Mouse (Mus musculus) CH12.LX (cell line): ENCODE results near the gene Hras. TPM values are rescaled to one million over a fixed set of nuclear protein-coding genes. Genes with fewer than 3 reads are reported as not detected.
A peak's percentile ranks its signal among the peaks of the same experiment; 100 is the strongest.

Experiments used
- DNase-seq: peaks from one replicate; pipeline ENCODE4 v3.0.0-alpha.2; 2013; ENCODE audit errors: extremely low read depth
- H3K27ac ChIP-seq: 2 replicates; pipeline ENCODE4 v1.5.1; 2012; ENCODE audit warnings: low read depth, mild to moderate bottlenecking, control low read depth, moderate library complexity; ENCODE audit not compliant: insufficient read depth
- H3K27me3 ChIP-seq: replicated peaks from 2 replicates; pipeline ENCODE3; 2012; ENCODE audit warnings: inconsistent platforms
- H3K36me3 ChIP-seq, 2 experiments: replicated peaks in 1 of 2; 2 replicates each; pipeline versions ENCODE3 to v1.6.1; 2012; ENCODE audit warnings: inconsistent platforms in 1 of 2, low read length in 1 of 2, mild to moderate bottlenecking in 1 of 2, mixed read lengths in 1 of 2, moderate library complexity in 1 of 2; ENCODE audit not compliant: control insufficient read depth in 1 of 2, insufficient read depth in 1 of 2
- H3K4me1 ChIP-seq, 2 experiments: 2 replicates each; pipeline ENCODE4 v1.6.1; 2012; ENCODE audit warnings: inconsistent platforms in 1 of 2, moderate library complexity in 1 of 2; ENCODE audit not compliant: insufficient read depth in 2 of 2, control insufficient read depth in 1 of 2
- H3K4me2 ChIP-seq: 2 replicates; pipeline ENCODE4 v1.6.1; 2012; ENCODE audit warnings: low read depth, mild to moderate bottlenecking, control low read depth; ENCODE audit not compliant: poor library complexity, insufficient read depth, severe bottlenecking
- H3K4me3 ChIP-seq, 3 experiments: fragments of 150-350 bp in 1 of 3; sonication (generic) in 1 of 3; replicated peaks in 1 of 3; 2 replicates each; pipeline versions ENCODE3 to v1.5.1; 2011 to 2012; ENCODE audit warnings: low read depth in 2 of 3, low read length in 2 of 3, mild to moderate bottlenecking in 2 of 3, moderate library complexity in 2 of 3, control low read depth in 1 of 3, improper control_type of control experiment in 1 of 3, inconsistent platforms in 1 of 3, mixed read lengths in 1 of 3; ENCODE audit not compliant: poor library complexity in 1 of 3
- H3K79me2 ChIP-seq: replicated peaks from 2 replicates; pipeline ENCODE4 v1.6.1; 2012; ENCODE audit warnings: mild to moderate bottlenecking, moderate library complexity; ENCODE audit not compliant: control insufficient read depth, poor library complexity, insufficient read depth, severe bottlenecking; ENCODE audit errors: extremely low read depth
- H3K9ac ChIP-seq: 2 replicates; pipeline ENCODE4 v1.6.1; 2012; ENCODE audit warnings: low read depth, mild to moderate bottlenecking, control low read depth, moderate library complexity; ENCODE audit not compliant: insufficient read depth
- H3K9me3 ChIP-seq: replicated peaks from 2 replicates; pipeline ENCODE3; 2012; ENCODE audit warnings: low read length, inconsistent platforms, mixed read lengths
- E2F4 ChIP-seq: IDR thresholded peaks from 2 replicates; pipeline ENCODE4 v1.6.1; 2011; ENCODE audit warnings: low read depth, low read length, improper control_type of control experiment; ENCODE audit not compliant: insufficient replicate concordance
- ETS1 ChIP-seq: conservative IDR thresholded peaks from 2 replicates; pipeline ENCODE4 v1.6.1; 2012; ENCODE audit warnings: low read depth, mild to moderate bottlenecking, inconsistent platforms, low read length, improper control_type of control experiment, moderate library complexity
- GABPA ChIP-seq: IDR thresholded peaks from 2 replicates; pipeline ENCODE4 v1.6.1; 2012; ENCODE audit warnings: low read depth, low read length, improper control_type of control experiment, inconsistent platforms; ENCODE audit not compliant: insufficient replicate concordance
- JUND ChIP-seq: conservative IDR thresholded peaks from 2 replicates; pipeline ENCODE4 v1.6.1; 2011; ENCODE audit warnings: low read depth, low read length, improper control_type of control experiment
- KAT2A ChIP-seq: IDR thresholded peaks from 2 replicates; pipeline ENCODE4 v1.6.1; 2012; ENCODE audit warnings: low read length, improper control_type of control experiment, inconsistent platforms; ENCODE audit not compliant: insufficient replicate concordance
- MAZ ChIP-seq: IDR thresholded peaks from 2 replicates; pipeline ENCODE4 v1.6.1; 2012; ENCODE audit warnings: low read depth, mild to moderate bottlenecking, inconsistent platforms, low read length, improper control_type of control experiment, moderate library complexity
- MYC ChIP-seq: IDR thresholded peaks from 2 replicates; pipeline ENCODE4 v1.6.1; 2011; ENCODE audit warnings: low read depth, mild to moderate bottlenecking, improper control_type of control experiment, low read length
- NELFE ChIP-seq: IDR thresholded peaks from 2 replicates; pipeline ENCODE4 v1.6.1; 2011; ENCODE audit warnings: low read depth, low read length, improper control_type of control experiment
- PAX5 ChIP-seq: IDR thresholded peaks from 2 replicates; pipeline ENCODE4 v1.6.1; 2012; ENCODE audit warnings: low read length, inconsistent platforms, mixed read lengths
- SIN3A ChIP-seq: IDR thresholded peaks from 2 replicates; pipeline ENCODE4 v1.6.1; 2012; ENCODE audit warnings: low read length, improper control_type of control experiment, inconsistent platforms
- UBTF ChIP-seq: IDR thresholded peaks from 2 replicates; pipeline ENCODE4 v1.6.1; 2012; ENCODE audit warnings: low read depth, mild to moderate bottlenecking, inconsistent platforms, low read length, improper control_type of control experiment, moderate library complexity
- USF2 ChIP-seq: conservative IDR thresholded peaks from 2 replicates; pipeline ENCODE4 v1.6.1; 2011; ENCODE audit warnings: low read depth, low read length, improper control_type of control experiment
- ZC3H11A ChIP-seq: IDR thresholded peaks from 2 replicates; pipeline ENCODE4 v1.6.1; 2012; ENCODE audit warnings: low read depth, mild to moderate bottlenecking, inconsistent platforms, low read length, improper control_type of control experiment
- ZNF384 ChIP-seq: IDR thresholded peaks from 2 replicates; pipeline ENCODE4 v1.6.1; 2012; ENCODE audit warnings: low read depth, low read length, improper control_type of control experiment, inconsistent platforms
- dilution Hi-C: fragments of 300-500 bp; cut with MboI; formaldehyde crosslinking; loops from 2 replicates; pipeline ENCODE4 v1.14.3; 2020; ENCODE audit warnings: low sequenced_read_pairs; ENCODE audit not compliant: extremely low pct_unique_long_range_greater_than_20kb, extremely low pct_ligation_motif_present
- in situ Hi-C: fragments of 300-500 bp; cut with MboI; formaldehyde crosslinking; loops from 3 replicates; pipeline ENCODE4 v1.14.3; 2019; ENCODE audit warnings: low sequenced_read_pairs, low pct_ligation_motif_present, low pct_unique_long_range_greater_than_20kb, mixed read lengths
- polyA plus RNA-seq: library from polyadenylated mRNA; unstranded; fragments of >175 nt; gene quantifications from 2 replicates; pipeline ENCODE4 v1.2.1, GENCODE M21; 2012; ENCODE audit warnings: low read depth; ENCODE audit not compliant: insufficient read length
- total RNA-seq, 2 experiments: library from RNA; depleted of rRNA; stranded (reverse); fragments of 300-350 nt in 1 of 2; fragments of >200 nt in 1 of 2; gene quantifications; 2 replicates each; pipeline ENCODE4 v1.2.3; 2012 to 2014

Hras gene
- total and polyA plus RNA-seq, 3 experiments = 43.6 to 82.0 (median 71.3) TPM

DNA sequence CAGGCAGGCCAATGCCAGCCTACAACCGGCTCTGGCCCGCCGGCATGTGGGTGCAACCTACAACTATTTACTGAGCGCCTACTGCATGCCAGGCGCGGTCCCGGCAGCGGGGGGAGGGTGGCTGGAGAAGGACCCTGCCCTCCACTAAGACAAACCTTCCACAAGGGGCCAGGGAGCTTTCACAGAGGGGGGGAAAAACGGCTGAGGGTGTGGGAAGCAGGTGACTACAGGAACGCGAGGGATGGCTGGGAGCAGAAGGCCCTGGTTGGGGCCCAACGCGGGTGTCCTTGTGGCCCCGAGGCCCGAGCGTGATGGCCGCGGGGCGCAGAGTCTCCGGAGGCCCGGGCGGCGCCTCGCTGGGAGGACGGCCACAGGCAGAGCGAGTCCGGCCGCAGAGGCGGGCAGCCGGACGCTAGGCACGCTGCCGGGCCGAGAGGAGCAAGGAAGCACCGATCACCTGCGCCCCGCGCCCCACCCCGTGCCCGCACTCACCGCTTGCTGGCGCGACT, 403 bp downstream of the Hras start:
- no peak overlapping the region; the same call in 1 of the 2 replicates for H3K27ac ChIP-seq
- no peaks in the 10 kb centered on the region for H3K79me2 ChIP-seq
- no peaks in the 10 kb centered on the region for H3K27me3 ChIP-seq
- peak overlapping the region; percentile 76 for H3K4me2 ChIP-seq
- no peak for DNase-seq
- TF ChIP-seq ZC3H11A (no peak), UBTF (peak; percentile 58; the same call in 1 of the 2 replicates), E2F4 (no peak), PAX5 (no peak), ETS1 (no peak), MAZ (no peak), NELFE (no peak), KAT2A (no peak)
- H3K9ac ChIP-seq = peak overlapping the region; percentile 79
- H3K36me3 ChIP-seq = peaks cover 31 to 41% of the 10 kb centered on the region in 2 experiments
- H3K4me3 ChIP-seq = peak overlapping the region; percentile 77 to 87 (median 85)
- dilution Hi-C loops = no loop called here
- no peaks in the 10 kb centered on the region for H3K9me3 ChIP-seq
- in situ Hi-C loops = no loop called here
- peaks cover 6 to 18% of the 10 kb centered on the region in 2 experiments for H3K4me1 ChIP-seq

- Histone ChIP-seq H3K9ac (peak overlapping the region; percentile 79), H3K4me3 (peak overlapping the region; percentile 77 to 87 (median 85)), H3K79me2 (no peaks in the 10 kb centered on the region), H3K36me3 (peaks cover 31 to 41% of the 10 kb centered on the region in 2 experiments), H3K4me2 (peak overlapping the region; percentile 76), H3K4me1 (peaks cover 6 to 18% of the 10 kb centered on the region in 2 experiments), H3K9me3 (no peaks in the 10 kb centered on the region), H3K27me3 (no peaks in the 10 kb centered on the region), H3K27ac (no peak overlapping the region; the same call in 1 of the 2 replicates)
- dilution Hi-C loops = no loop called here
- in situ Hi-C loops = no loop called here
- TF ChIP-seq USF2 (no peak), SIN3A (peak; percentile 36; the same call in 1 of the 2 replicates), MYC (no peak), JUND (no peak), GABPA (no peak), ZC3H11A (no peak), ZNF384 (no peak)
- no peak for DNase-seq
Measured at GRCm38 (mm10) chr7:141192776-141193347, 943 bp downstream of the Hras start.
